Mouse (Mus musculus) retina, postnatal 1 day (tissue): ENCODE measurements around the gene Mettl14.
A peak's percentile ranks its signal among the peaks of the same experiment; 100 is the strongest.

Experiments
- DNase-seq: peaks from one replicate; pipeline ENCODE4 v3.0.0-alpha.2; 2012

The Mettl14 gene

GRCm38 (mm10) chr3:123356377-123356991 is 29.4 kb downstream of the Mettl14 start:
- DNase-seq = no peak

GRCm38 (mm10) chr3:123354388-123354787 is 31.5 kb downstream of the Mettl14 start:
- DNase-seq = no peak

- DNase-seq = no peak
Measured at GRCm38 (mm10) chr3:123353661-123354060, 32.2 kb downstream of the Mettl14 start.

- DNase-seq = peak; percentile 56
Measured at GRCm38 (mm10) chr3:123353183-123353582, 32.7 kb downstream of the Mettl14 start.

- no peak for DNase-seq
Measured at GRCm38 (mm10) chr3:123351519-123351918, 34.4 kb downstream of the Mettl14 start.

- DNase-seq = no peak
Measured at GRCm38 (mm10) chr3:123350602-123351001, 35.3 kb downstream of the Mettl14 start.

GRCm38 (mm10) chr3:123348080-123348802 is 37.7 kb downstream of the Mettl14 start:
- DNase-seq = no peak

GRCm38 (mm10) chr3:123343690-123344089 is 42.2 kb downstream of the Mettl14 start:
- DNase-seq = no peak

- DNase-seq = no peak
Measured at GRCm38 (mm10) chr3:123341049-123341448, 44.9 kb downstream of the Mettl14 start.

- DNase-seq = no peak
Measured at GRCm38 (mm10) chr3:123338666-123339195, 47.2 kb downstream of the Mettl14 start.

GRCm38 (mm10) chr3:123337853-123338252 is 48.1 kb downstream of the Mettl14 start:
- DNase-seq = no peak

- no peak for DNase-seq
Measured at GRCm38 (mm10) chr3:123336951-123337350, 49.0 kb downstream of the Mettl14 start.

GRCm38 (mm10) chr3:123336455-123336854 is 49.5 kb downstream of the Mettl14 start:
- DNase-seq = no peak

- peak; percentile 26 for DNase-seq
Measured at GRCm38 (mm10) chr3:123335480-123335879, 50.4 kb downstream of the Mettl14 start.

GRCm38 (mm10) chr3:123334947-123335346 is 51.0 kb downstream of the Mettl14 start:
- no peak for DNase-seq

GRCm38 (mm10) chr3:123333055-123333424 is 52.9 kb downstream of the Mettl14 start:
- DNase-seq = no peak

GRCm38 (mm10) chr3:123332330-123333054 is 53.4 kb downstream of the Mettl14 start:
- DNase-seq = no peak

GRCm38 (mm10) chr3:123330221-123330620 is 55.7 kb downstream of the Mettl14 start:
- DNase-seq = no peak

GRCm38 (mm10) chr3:123329251-123329650 is 56.7 kb downstream of the Mettl14 start:
- DNase-seq = no peak

GRCm38 (mm10) chr3:123324326-123324725 is 61.6 kb downstream of the Mettl14 start:
- no peak for DNase-seq

GRCm38 (mm10) chr3:123322147-123322546 is 63.8 kb downstream of the Mettl14 start:
- DNase-seq = peak; percentile 71

- no peak for DNase-seq
Measured at GRCm38 (mm10) chr3:123321612-123322011, 64.3 kb downstream of the Mettl14 start.

- no peak for DNase-seq
Measured at GRCm38 (mm10) chr3:123320341-123320740, 65.6 kb downstream of the Mettl14 start.
